Mouse (Mus musculus) cerebellum, adult 11 months (tissue): ENCODE measurements around the gene Dyrk3.
A peak's percentile ranks its signal among the peaks of the same experiment; 100 is the strongest.
"Not testable (repeated sequence)": the region's sequence is repeated elsewhere in the genome, so short reads cannot be mapped to it uniquely, and the experiment has no call there.

ENCODE experiments used
- DNase-seq: peaks from one replicate; pipeline ENCODE4 v3.0.0; 2022

Dyrk3 gene

GRCm38 (mm10) chr1:131138191-131139016 lies at the start of gene Dyrk3:
Gene Dyrk3 (minus strand): TSS chr1:131138340.
- peak; percentile 83 for DNase-seq

- DNase-seq, result no peak
Measured at GRCm38 (mm10) chr1:131187856-131188255, 49.7 kb upstream of the Dyrk3 start.

GRCm38 (mm10) chr1:131186995-131187394 lies 48.9 kb upstream of the Dyrk3 start:
- no peak for DNase-seq

DNA sequence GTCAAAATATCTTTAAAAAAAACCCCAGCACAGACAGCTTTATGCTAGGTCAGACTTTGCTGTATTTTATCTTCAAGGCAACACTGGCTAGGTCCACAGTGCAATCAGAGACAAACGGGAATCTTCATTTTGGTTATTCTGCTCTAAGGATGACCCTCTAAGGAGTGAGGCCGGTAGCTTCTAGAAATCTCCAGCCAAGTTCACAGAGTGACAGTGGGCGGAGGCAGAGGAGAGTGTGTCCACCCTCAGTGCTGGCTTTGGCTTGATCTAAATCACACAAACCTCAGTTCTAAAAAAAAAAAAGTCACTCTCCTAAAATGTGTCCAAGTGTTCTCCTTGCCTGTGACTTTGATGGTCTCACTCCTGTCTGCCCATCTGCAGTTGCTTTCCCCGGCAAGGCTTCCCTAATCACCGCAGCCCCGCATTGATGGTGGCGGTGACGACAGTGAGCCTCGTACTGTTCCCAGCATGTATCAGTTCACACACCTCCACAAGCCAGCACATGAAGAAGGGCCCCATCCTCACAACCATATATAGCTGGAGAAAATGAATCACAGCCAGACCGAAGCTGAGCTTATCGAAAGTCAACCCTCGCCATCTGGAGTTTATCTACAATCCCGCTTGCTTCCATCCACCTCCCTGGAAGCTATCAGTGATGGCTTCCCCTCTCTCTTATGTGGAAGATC lies 47.8 kb upstream of the Dyrk3 start:
- DNase-seq, result no peak

- DNase-seq, result no peak
Measured at GRCm38 (mm10) chr1:131184956-131185660, 47.0 kb upstream of the Dyrk3 start.

GRCm38 (mm10) chr1:131184253-131184955 lies 46.3 kb upstream of the Dyrk3 start:
- no peak for DNase-seq

DNA sequence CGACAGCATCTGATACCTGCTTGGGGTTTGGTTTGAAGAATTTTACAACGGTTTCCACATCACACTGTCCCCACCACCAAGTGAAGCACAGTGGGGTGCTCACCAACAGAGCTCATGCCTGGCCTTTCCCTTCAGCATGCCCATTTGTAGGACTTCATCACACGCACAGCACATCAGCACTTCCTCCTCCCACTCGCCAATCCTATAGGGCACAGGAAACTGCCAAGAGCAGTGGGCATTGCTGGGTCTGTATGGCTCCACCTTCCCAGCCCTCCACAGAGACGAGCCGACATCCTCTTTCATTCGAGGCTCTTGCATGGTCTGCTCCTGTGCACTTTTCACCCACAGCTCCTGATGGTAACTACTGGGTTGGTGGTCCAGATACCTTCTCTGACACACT lies 45.1 kb upstream of the Dyrk3 start:
- no peak for DNase-seq

- peak; percentile 69 for DNase-seq
Measured at GRCm38 (mm10) chr1:131181642-131182527, 43.7 kb upstream of the Dyrk3 start.

GRCm38 (mm10) chr1:131180386-131180785 lies 42.2 kb upstream of the Dyrk3 start:
- DNase-seq, result no peak

DNA sequence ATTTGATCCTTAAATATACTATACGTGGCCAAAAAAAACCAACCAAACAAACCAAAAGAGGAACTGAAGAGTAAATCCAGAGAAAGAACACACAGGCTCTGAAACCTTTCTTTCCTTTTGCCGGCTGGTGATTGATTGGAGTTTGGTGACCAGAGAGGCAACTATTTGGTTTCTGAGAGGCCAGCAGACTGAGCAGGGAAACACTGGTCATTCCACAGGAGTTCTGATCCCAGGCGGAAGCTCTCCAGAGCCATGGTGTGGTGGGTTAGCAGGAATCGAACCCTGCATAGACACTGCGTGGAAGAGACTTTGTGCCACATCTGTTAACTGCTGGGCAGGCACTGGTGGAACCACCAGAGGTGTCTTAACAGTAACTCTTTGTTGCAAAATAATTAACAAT lies 39.9 kb upstream of the Dyrk3 start:
- no peak for DNase-seq

- DNase-seq, result no peak
Measured at GRCm38 (mm10) chr1:131177249-131177648, 39.1 kb upstream of the Dyrk3 start.

DNA sequence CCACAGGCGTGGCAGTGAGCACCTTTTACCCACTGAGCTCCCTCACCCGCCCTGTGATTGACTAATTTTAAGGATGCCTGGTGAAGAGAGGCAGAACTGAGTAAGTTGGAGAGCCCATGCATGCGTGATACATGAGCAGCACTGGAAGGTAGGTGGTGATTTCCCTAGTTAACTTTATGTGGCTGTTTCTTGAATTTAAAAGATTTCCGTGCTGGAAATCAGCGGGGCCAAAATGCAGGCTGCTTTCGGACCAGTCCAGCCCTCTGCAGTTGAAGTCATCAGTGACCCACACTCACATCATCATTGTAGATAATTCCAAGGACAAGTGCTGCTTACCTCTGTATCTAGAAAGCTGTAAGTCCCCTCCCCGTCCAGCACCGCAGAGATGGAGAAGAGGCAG lies 37.7 kb upstream of the Dyrk3 start:
- no peak for DNase-seq

DNA sequence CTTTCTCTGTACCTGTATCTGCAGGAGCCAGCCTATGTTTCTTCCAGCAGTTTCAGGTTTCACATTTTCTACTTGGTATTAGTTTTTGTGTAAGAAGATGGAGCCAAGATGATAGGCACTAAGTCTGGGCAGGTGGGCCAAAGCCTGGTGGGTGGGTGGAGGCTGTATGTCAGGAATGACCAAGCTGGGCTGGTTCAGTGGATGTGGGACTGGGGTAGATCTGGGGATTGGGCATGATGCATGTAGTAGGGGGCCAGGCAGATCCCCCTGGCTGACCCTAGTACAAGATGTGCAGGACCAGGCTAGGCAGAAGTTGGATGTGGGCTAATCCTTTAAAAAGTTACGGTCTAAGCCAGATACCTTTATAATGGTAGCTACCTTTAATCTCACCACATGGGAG lies 37.0 kb upstream of the Dyrk3 start:
- DNase-seq, result no peak

DNA sequence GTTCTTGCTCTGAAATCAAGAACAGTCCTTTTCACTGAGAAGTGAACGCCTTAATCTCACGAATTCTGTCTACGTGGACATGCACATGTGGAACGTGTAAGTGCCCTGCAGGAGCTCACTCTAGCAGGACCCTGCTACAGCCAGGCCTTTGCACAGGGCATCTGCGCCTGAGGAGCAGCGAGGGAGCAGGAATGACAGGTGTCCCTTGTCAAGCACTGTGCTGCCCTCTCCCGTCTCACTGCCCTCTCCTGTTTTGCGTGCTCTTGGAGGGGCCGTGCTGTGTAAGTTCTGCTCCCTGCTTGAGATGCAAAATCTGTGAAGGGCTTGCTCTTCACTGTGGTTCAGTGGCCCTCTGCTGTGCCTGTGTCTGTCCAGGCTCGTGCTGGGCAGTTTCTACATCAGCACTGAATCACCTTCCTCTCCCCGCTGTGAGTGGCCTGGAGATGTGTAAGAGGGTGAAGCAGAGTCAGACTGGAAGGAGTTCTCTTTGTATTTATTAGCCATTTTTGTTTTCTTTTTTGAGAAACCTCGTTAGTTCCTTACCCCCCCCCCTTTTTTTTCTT lies 36.2 kb upstream of the Dyrk3 start:
- DNase-seq, result no peak

DNA sequence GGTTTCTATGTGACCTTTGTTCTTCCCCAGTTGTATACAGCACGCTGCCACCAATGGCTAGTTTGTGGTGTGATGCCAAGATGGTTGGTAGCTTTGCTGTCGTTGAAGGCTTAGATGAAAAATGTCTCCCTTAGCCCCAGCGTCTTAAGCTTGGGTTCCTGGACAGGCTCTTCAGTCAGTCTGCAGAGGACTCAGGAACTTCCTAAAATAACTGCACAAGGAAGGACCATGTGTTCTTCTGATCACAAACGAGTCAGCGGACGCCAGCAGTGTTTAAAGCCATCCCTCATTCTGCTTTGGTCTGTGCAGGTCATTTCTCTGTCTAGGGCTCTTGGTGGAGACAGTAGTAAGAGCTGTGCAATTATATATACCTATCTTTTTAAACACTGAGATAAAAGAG lies 35.7 kb upstream of the Dyrk3 start:
- no peak for DNase-seq

- DNase-seq, result no peak
Measured at GRCm38 (mm10) chr1:131173001-131173400, 34.9 kb upstream of the Dyrk3 start.

DNA sequence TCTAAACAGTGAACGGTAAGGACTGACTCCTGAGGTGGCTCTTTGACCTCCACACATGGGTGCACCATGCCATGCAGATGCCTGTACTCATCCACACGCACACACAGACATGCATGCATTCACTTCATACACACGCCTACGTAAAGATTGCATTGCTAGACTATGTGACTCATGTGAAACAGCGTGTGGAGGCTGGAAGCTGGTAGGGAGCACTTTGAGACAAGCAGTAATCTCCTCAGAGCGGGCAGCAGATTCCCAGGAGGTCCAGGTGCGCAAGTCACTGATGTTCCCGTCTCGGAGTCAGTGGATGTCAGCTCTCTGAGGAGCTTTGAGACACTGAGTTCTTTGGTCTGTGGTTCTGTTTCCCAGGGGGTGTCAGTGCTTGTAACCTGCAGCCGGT lies 29.5 kb upstream of the Dyrk3 start:
- no peak for DNase-seq

DNA sequence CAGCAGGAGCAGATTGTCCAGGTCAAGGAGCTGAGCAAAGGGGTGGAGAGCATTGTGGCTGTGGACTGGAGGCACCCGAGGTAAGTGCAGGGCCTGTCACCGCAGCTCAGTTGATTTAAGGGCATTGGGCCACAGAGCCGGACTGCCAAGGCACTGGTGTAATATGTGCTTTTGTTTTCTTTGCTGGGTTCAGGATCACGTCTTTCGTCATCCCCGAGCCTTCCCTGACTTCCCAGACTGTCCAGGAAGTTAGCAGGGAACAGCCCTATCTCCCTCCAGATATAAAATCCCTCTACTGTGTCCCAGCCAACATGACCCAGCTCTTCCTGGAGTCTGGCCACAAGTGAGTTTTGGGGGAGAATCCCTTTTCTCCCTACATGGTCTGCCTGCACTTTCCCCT lies 26.3 kb upstream of the Dyrk3 start:
- DNase-seq, result no peak

DNA sequence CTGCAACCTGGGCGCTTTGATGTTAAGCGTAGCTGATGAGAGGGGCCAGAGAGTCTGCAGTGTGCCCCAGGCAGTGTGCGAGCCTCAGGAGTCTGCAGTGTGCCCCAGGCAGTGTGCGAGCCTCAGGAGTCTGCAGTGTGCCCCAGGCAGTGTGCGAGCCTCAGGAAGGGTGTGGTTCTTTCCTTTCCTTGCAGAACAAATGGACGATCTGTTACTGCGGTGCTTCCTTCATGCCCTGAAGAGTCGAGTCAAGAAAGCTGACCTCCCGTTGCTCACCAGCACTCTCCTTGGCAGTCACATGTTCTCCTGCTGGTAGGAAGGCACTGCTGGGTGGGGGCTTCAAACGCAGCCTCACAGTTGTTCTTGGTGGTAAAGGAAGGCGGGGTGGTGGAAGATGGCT lies 23.0 kb upstream of the Dyrk3 start:
- no peak for DNase-seq

- not testable (repeated sequence) for DNase-seq
Measured at GRCm38 (mm10) chr1:131159573-131160327, 21.6 kb upstream of the Dyrk3 start.

DNA sequence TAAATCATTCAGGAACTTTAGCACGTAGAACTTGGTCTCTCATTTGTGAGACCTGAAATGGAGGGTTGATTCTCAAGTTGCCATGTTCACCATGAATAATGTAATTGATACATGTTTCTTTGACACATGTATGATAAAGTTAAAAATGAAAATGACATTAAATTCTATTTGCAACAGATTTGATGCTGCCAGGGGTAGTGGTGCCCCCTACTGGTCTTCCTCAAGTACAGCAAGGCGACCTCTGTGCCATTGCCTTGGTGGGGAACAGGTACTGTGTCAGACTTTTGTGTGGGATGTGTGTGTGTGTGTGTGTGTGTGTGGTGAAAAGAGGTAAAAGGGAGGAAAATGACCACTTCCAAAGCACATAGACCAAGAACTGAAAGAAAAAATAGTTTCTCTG lies 17.3 kb upstream of the Dyrk3 start:
- DNase-seq, result no peak
